Mouse (Mus musculus): ENCODE data around the gene Mchr1. TPM values are rescaled to one million over a fixed set of nuclear protein-coding genes. Genes with fewer than 3 reads are reported as not detected.

Mchr1 gene
- polyA plus RNA-seq, 1 experiment: not detected

DNA sequence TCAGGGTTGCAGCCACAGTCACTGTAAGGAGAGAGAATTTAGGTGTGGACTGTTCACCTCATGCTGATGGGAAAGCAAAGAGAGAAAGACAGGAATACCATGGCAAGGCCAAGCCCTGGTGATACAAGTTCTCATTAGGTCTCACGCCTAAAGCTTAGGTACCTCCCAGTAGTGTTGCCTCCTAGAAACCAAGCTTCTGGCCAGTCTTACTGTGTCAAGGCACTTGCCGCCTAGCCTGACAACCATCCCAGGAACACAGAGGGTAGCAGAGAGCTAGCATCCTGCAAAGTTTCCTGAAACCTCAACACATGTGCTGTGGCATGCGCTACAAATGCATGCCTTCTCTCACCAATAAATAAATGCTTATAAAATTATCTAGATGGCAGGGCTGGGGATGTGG, 11.6 kb downstream of the Mchr1 start:
- Histone ChIP-seq H3K4me1 (ENCODE audit: control insufficient read depth, insufficient read depth, low read length) (peaks cover 9% of the 10 kb centered on the region), H3K4me3 (ENCODE audit: insufficient read depth, low read length) (no peak overlapping the region), H3K27ac (ENCODE audit: insufficient read depth, low read depth, low read length) (no peak overlapping the region)
- TF ChIP-seq CTCF (IDR thresholded peaks at IDR 0.05; ENCODE audit: low read depth, low read length): no peak
- TF ChIP-seq POLR2A (IDR thresholded peaks at IDR 0.05; ENCODE audit: borderline replicate concordance, low read depth, low read length): no peak

DNA sequence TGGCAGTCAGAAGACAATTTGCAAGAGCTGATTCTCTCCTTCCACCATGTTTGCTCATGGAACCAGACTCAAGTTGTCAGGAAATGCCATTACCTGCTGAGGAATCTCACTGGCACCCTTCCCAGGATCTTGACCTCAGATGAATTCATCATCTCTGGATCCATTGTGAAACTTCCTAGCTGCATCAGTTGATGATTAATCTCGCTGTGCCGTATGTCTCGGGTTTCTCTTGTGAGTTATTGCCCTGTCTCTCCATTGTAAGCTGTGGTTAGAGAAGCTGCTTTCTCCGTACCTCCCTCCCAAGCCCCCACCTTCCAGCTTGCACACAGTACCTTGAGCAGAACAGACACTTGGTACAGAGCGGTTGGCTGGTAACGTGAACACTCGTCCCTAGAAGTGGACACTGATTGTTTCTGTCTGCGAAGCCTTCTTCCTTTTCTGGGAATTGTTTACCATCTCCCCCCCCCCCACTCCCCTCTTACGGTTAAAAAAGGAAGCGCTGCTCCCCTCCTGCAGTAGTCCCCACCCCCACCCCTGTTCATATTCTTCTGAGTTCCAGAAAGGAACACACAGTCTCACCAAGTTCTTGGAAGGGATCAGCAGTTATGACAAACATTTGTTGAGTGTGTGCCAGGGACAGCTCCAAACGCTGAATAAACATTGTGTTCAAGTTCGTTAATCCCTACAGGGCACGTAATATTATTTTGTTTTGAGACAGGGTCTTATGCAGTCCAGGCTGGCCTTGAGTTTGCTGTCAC, 12.5 kb downstream of the Mchr1 start:
- no peak overlapping the region for H3K27ac ChIP-seq (ENCODE audit: insufficient read depth, low read depth, low read length)
- H3K4me3 ChIP-seq (ENCODE audit: insufficient read depth, low read length): peak overlapping the region; percentile 30; the same call in 1 of the 2 replicates
- TF ChIP-seq CTCF (IDR thresholded peaks at IDR 0.05; ENCODE audit: low read depth, low read length): no peak
- TF ChIP-seq POLR2A (IDR thresholded peaks at IDR 0.05; ENCODE audit: borderline replicate concordance, low read depth, low read length): no peak
- H3K4me1 ChIP-seq (ENCODE audit: control insufficient read depth, insufficient read depth, low read length): peaks cover 9% of the 10 kb centered on the region

DNA sequence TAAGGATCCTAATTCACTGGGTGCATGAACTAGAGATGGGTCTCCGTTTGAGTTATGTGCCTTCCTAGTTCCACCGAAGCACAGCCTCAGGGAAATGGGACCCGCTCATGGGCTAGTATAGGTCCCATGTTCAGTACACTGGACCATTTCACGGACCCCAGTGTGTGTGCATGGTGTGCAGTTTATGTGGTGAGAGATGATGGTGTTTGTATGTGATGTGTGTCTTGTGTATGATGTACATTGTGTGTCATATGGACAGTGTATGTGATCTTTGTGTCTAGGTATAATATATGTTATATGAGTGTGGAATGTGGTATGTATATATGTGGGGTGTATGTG, 13.0 kb downstream of the Mchr1 start:
- Histone ChIP-seq H3K4me3 (ENCODE audit: insufficient read depth, low read length) (no peak overlapping the region), H3K4me1 (ENCODE audit: control insufficient read depth, insufficient read depth, low read length) (peaks cover 9% of the 10 kb centered on the region), H3K27ac (ENCODE audit: insufficient read depth, low read depth, low read length) (no peak overlapping the region)
- TF ChIP-seq POLR2A (IDR thresholded peaks at IDR 0.05; ENCODE audit: borderline replicate concordance, low read depth, low read length) (no peak), CTCF (IDR thresholded peaks at IDR 0.05; ENCODE audit: low read depth, low read length) (no peak)

DNA sequence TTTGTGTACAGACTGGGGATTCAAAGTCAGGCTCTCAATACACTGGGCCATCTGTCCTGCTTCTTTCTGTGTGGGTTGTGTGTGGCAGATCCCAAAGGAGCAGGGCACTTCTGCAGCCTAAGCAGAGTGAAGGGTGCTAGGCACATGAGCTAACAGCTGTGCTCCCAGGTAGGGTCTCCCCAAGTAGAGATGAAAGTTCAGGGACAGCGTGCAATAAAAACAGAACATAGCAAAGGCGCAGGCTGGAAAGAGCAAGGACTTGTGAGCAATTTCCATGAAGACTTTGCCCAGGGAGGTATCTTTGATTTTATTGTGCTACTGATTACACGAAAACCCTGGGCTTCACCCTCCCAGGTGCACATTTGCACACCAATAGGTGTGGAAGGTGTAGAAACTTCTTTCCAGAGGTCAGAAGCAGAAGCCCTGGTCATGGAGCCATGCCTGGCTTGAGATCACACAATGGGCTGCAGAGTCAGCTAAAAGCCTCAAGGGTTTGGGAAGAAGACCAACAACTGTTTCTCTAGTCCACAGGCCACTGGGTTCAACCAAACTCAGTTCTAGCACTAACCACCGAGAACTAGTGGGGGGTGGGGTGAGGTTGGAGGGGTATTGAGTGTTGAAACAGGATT, 13.8 kb downstream of the Mchr1 start:
- H3K27ac ChIP-seq (ENCODE audit: insufficient read depth, low read depth, low read length): no peak overlapping the region
- peaks cover 9% of the 10 kb centered on the region for H3K4me1 ChIP-seq (ENCODE audit: control insufficient read depth, insufficient read depth, low read length)
- no peak for TF ChIP-seq CTCF (IDR thresholded peaks at IDR 0.05; ENCODE audit: low read depth, low read length)
- TF ChIP-seq POLR2A (IDR thresholded peaks at IDR 0.05; ENCODE audit: borderline replicate concordance, low read depth, low read length): no peak
- H3K4me3 ChIP-seq (ENCODE audit: insufficient read depth, low read length): no peak overlapping the region

DNA sequence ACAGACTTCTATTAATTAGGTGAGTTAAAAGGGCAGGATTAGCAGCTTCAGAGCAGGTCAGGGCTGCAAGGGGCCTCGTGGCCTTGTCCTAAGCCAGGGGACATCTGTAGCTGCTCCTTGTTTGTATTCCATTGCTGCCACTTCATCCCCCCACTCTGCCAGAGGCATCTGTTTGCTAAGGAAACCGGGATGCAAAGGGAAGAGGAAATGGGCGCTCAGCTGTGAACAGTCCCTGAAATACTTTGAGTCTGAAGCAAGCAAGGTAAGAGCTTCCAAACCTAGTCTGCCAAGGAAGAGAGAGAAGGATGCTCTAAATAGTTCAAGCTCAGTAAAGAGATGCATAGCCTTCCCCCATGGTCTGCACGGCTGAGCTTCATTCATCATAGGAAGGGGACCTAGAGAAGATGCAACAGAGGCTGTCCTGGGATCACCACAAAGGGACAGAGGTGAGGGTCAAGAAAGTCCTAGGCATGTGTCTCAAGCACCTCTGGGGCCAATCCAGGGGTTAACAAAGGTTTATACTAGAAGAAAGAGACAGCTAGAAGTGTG, 17.4 kb downstream of the Mchr1 start:
- H3K27ac ChIP-seq (ENCODE audit: insufficient read depth, low read depth, low read length): no peak overlapping the region
- no peak overlapping the region for H3K4me3 ChIP-seq (ENCODE audit: insufficient read depth, low read length)
- TF ChIP-seq CTCF (IDR thresholded peaks at IDR 0.05; ENCODE audit: low read depth, low read length): no peak
- TF ChIP-seq POLR2A (IDR thresholded peaks at IDR 0.05; ENCODE audit: borderline replicate concordance, low read depth, low read length): no peak
- H3K4me1 ChIP-seq (ENCODE audit: control insufficient read depth, insufficient read depth, low read length): peaks cover 4% of the 10 kb centered on the region

DNA sequence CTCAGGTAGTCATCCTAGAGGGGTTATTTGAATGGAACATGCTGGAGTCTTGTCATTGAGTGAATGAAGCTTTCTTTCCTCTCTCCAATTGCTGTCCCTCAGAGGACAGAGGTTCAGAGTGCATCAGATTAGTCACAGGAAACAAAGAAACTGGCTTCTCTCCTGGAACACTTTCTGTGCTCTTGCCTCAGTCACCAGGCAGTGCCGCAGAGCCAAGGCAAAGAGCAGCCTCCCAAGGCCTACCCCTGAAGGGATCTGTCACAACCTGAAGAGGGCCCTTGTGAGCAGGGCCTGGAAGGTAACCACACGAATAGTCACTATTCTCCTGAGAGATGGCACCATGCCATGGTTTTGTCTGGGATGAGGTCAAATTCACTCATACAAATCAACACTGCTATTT, 18.3 kb downstream of the Mchr1 start:
- no peak overlapping the region for H3K4me3 ChIP-seq (ENCODE audit: insufficient read depth, low read length)
- no peaks in the 10 kb centered on the region; the same call in 1 of the 2 replicates for H3K4me1 ChIP-seq (ENCODE audit: control insufficient read depth, insufficient read depth, low read length)
- TF ChIP-seq CTCF (IDR thresholded peaks at IDR 0.05; ENCODE audit: low read depth, low read length) (no peak), POLR2A (IDR thresholded peaks at IDR 0.05; ENCODE audit: borderline replicate concordance, low read depth, low read length) (no peak)
- no peak overlapping the region for H3K27ac ChIP-seq (ENCODE audit: insufficient read depth, low read depth, low read length)

DNA sequence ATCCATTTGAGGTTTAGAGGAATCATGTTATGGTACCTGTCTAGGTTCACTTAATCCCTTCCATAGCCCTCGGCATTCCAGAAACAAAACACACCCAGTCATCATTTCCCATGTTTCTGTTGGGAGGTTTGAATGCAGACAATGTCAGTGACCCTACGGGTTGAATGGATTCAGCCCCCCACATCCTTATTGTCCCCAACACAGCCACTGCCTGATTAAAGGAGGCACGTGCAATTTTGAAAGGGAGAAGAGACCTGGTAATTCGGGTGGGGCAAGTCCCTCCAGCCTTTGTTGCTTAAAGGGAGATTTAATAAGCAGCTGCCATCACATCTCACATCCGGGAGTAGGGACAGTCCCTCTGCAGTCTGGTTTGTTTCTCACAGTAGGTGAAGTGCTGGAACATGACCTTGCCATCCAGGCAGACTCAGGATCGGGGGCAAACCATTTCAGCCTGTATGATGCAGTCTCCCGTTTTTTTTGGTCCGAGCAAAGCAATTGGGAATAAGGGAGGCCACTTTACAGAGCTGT, 18.9 kb downstream of the Mchr1 start:
- H3K27ac ChIP-seq (ENCODE audit: insufficient read depth, low read depth, low read length): no peak overlapping the region
- TF ChIP-seq POLR2A (IDR thresholded peaks at IDR 0.05; ENCODE audit: borderline replicate concordance, low read depth, low read length) (no peak), CTCF (IDR thresholded peaks at IDR 0.05; ENCODE audit: low read depth, low read length) (no peak)
- H3K4me1 ChIP-seq (ENCODE audit: control insufficient read depth, insufficient read depth, low read length): no peaks in the 10 kb centered on the region
- H3K4me3 ChIP-seq (ENCODE audit: insufficient read depth, low read length): no peak overlapping the region

DNA sequence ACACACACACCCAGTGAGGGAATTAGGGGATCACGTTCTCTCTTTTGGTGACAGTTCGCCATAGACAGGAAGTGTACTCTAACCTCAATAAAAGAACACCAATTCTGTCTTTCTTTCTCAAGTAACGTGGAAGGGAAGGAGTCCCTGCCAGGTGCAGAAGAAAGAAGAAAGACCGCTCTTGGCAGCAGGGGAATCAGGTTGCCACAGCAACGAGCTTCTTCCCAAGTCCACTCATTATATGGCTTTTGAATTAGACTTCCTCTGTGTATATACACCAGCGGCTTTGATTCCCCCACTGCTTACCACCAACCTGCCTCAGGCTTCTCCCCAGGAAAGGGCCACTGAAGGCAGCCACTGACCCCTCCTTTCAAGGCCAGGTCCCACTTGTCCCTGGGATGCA, 19.8 kb downstream of the Mchr1 start:
- Histone ChIP-seq H3K4me3 (ENCODE audit: insufficient read depth, low read length) (no peak overlapping the region), H3K27ac (ENCODE audit: insufficient read depth, low read depth, low read length) (no peak overlapping the region), H3K4me1 (ENCODE audit: control insufficient read depth, insufficient read depth, low read length) (no peaks in the 10 kb centered on the region)
- no peak for TF ChIP-seq CTCF (IDR thresholded peaks at IDR 0.05; ENCODE audit: low read depth, low read length)
- TF ChIP-seq POLR2A (IDR thresholded peaks at IDR 0.05; ENCODE audit: borderline replicate concordance, low read depth, low read length): no peak

DNA sequence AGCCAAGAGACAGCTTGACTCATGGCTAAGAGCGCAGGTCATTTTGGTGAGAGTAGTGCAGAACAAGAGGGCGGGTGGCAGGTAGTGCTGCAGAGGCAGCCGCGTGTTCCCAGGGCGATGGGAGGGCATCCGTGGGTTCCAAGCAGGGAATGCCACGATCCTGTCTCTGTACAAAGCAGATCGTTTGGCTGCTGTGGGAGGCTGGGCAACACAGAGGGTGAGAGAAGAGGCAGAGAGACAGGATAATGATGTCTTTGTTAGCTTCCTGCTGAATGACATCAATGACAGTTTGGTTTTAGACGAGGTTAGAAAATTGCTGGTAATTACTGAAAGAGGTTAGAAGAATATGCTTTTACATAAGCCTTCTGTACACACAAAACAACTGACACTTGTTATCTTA, 23.0 kb downstream of the Mchr1 start:
- Histone ChIP-seq H3K27ac (ENCODE audit: insufficient read depth, low read depth, low read length) (no peak overlapping the region), H3K4me1 (ENCODE audit: control insufficient read depth, insufficient read depth, low read length) (no peaks in the 10 kb centered on the region), H3K4me3 (ENCODE audit: insufficient read depth, low read length) (no peak overlapping the region)
- TF ChIP-seq CTCF (IDR thresholded peaks at IDR 0.05; ENCODE audit: low read depth, low read length): no peak
- TF ChIP-seq POLR2A (IDR thresholded peaks at IDR 0.05; ENCODE audit: borderline replicate concordance, low read depth, low read length): no peak

DNA sequence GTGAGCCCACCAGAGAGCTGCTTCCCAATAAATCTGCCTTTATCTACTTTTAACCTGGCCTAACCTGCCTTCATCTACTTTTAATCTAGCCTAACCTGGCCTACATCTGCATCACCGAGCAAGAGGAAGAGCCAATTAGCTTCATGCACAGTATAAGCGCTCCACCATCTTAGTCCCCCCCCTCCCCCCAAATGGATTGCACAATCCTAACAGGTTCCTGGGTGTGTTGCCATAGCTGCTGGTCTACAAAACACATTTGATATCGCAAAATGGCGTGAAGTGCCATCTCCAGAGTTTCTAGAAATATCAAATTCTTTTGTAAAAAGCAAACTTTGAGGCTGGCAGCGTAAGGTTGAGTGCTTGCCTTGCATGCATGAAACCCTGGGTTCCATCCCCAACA, 24.0 kb downstream of the Mchr1 start:
- Histone ChIP-seq H3K4me3 (ENCODE audit: insufficient read depth, low read length) (no peak overlapping the region), H3K27ac (ENCODE audit: insufficient read depth, low read depth, low read length) (no peak overlapping the region), H3K4me1 (ENCODE audit: control insufficient read depth, insufficient read depth, low read length) (no peaks in the 10 kb centered on the region)
- TF ChIP-seq POLR2A (IDR thresholded peaks at IDR 0.05; ENCODE audit: borderline replicate concordance, low read depth, low read length): no peak
- no peak for TF ChIP-seq CTCF (IDR thresholded peaks at IDR 0.05; ENCODE audit: low read depth, low read length)

Data from bone marrow macrophage, adult 2 months (primary cell).